In genomic region chr17:30163793-30164192, GRCm38 (mm10) we compare ENCODE assay signal across 26 mouse cellular contexts.
"Had no signal": no experiment of that assay in that cellular context is flagged by ENCODE, and none has a peak within 500 bp of the region (broad histone marks: within the 10 kb centered on the region; RNA-seq: fewer than 3 reads in every experiment).

No protein-coding gene starts in this region.

- H3K4me3 ChIP-seq: kidney, embryonic 15.5 days; left cerebral cortex, adult 2 months; limb, embryonic 12.5 days; liver, embryonic 12.5 days; liver, embryonic 15.5 days; lung, embryonic 15.5 days; megakaryocyte, embryonic 14.5 days; midbrain, embryonic 10.5 days; midbrain, embryonic 13.5 days; myocyte; neural tube, embryonic 13.5 days had no signal

- H3K36me3 ChIP-seq: liver, embryonic 15.5 days; neural tube, embryonic 13.5 days had no signal

- H3K4me1 ChIP-seq: liver, embryonic 15.5 days; lung, embryonic 15.5 days had no signal

- H3K27ac ChIP-seq: kidney, embryonic 15.5 days; left cerebral cortex, adult 2 months; limb, embryonic 12.5 days; liver, embryonic 12.5 days; liver, embryonic 15.5 days; lung, embryonic 15.5 days; midbrain, embryonic 10.5 days; midbrain, embryonic 13.5 days; neural tube, embryonic 13.5 days; stomach, postnatal 0 days had no signal

- H3K9me3 ChIP-seq: kidney, embryonic 15.5 days; limb, embryonic 12.5 days; liver, embryonic 12.5 days; liver, embryonic 15.5 days; lung, embryonic 15.5 days; midbrain, embryonic 10.5 days; midbrain, embryonic 13.5 days; neural tube, embryonic 13.5 days had no signal

- H3K27me3 ChIP-seq: kidney, embryonic 15.5 days; limb, embryonic 12.5 days; liver, embryonic 12.5 days; liver, embryonic 15.5 days; lung, embryonic 15.5 days; megakaryocyte, embryonic 14.5 days; midbrain, embryonic 13.5 days; neural tube, embryonic 13.5 days had no signal

- DNase-seq: kidney, adult 8-10 months; kidney, postnatal 10 days; kidney, postnatal 36 days; layer of hippocampus, postnatal 36 days; liver; lung, adult 18-20 months; lung, postnatal 10 days; lung, postnatal 36 days; right cerebral cortex, adult 18-20 months; right cerebral cortex, postnatal 14 days; right cerebral cortex, postnatal 4 days; thymus, adult 18-20 months; thymus, postnatal 25 days had no signal

- H3K4me2 ChIP-seq: kidney, embryonic 15.5 days; limb, embryonic 12.5 days; liver, embryonic 12.5 days; liver, embryonic 15.5 days; lung, embryonic 15.5 days; midbrain, embryonic 13.5 days; neural tube, embryonic 13.5 days had no signal

- H3K9ac ChIP-seq: kidney, embryonic 15.5 days; limb, embryonic 12.5 days; liver, embryonic 12.5 days; liver, embryonic 15.5 days; lung, embryonic 15.5 days; midbrain, embryonic 13.5 days; neural tube, embryonic 13.5 days had no signal

- ATAC-seq: liver, embryonic 12.5 days; midbrain, embryonic 13.5 days; midbrain, embryonic 16.5 days had no signal
